ENCODE assay signal across 29 mouse cellular contexts in the genomic region with DNA sequence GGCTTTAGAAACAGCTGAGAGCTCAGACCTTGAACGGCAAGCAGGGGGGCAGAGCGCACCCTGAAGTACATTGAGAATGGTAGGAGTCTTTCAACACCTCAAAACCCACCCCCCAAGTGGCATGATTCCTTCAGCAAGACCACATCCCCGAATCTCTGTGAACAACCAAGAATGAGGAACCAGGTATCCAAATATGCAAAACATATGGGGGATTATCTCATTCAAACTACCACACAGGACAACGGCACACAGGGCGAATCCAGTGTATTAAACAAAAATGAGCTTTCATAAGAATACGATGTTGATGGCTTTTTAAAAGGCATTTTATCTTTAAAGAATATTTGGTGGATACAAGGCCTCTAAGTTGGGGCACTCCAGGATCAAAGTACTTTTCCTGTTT. TPM values are rescaled to one million over a fixed set of nuclear protein-coding genes. Genes with fewer than 3 reads are reported as not detected.
"Had no signal": no experiment of that assay in that cellular context is flagged by ENCODE, and none has a peak within 500 bp of the region (broad histone marks: within the 10 kb centered on the region; RNA-seq: fewer than 3 reads in every experiment).

No protein-coding gene starts in this region.

- H3K27ac ChIP-seq: embryonic facial prominence, embryonic 10.5 days; embryonic facial prominence, embryonic 12.5 days; embryonic facial prominence, embryonic 13.5 days; embryonic facial prominence, embryonic 15.5 days; forebrain, embryonic 10.5 days; forebrain, embryonic 12.5 days; forebrain, embryonic 13.5 days; forebrain, embryonic 15.5 days; gastrocnemius, adult 2 months; heart, adult 2 months had no signal

- ATAC-seq: forebrain, embryonic 13.5 days; forebrain, embryonic 14.5 days; forebrain, embryonic 15.5 days; forebrain, embryonic 16.5 days; forebrain, postnatal 0 days had no signal

- H3K9me3 ChIP-seq: embryonic facial prominence, embryonic 10.5 days; embryonic facial prominence, embryonic 12.5 days; embryonic facial prominence, embryonic 13.5 days; embryonic facial prominence, embryonic 15.5 days; forebrain, embryonic 10.5 days; forebrain, embryonic 12.5 days; forebrain, embryonic 13.5 days; forebrain, embryonic 15.5 days had no signal

- H3K36me3 ChIP-seq: embryonic facial prominence, embryonic 10.5 days; embryonic facial prominence, embryonic 12.5 days; embryonic facial prominence, embryonic 13.5 days; embryonic facial prominence, embryonic 15.5 days; forebrain, embryonic 10.5 days; forebrain, embryonic 12.5 days; forebrain, embryonic 15.5 days had no signal

- DNase-seq: cerebellum, adult 8-10 months; cerebellum, adult 9-10 months; cerebellum, adult 9-11 months; cerebellum, postnatal 10 days; cerebellum, postnatal 14 days; cerebellum, postnatal 25 days; cerebellum, postnatal 36 days; embryo, embryonic 11 days; forebrain, postnatal 0 days; gastrocnemius, adult 2 months; gastrocnemius, postnatal 10 days; gastrocnemius, postnatal 14 days; gastrocnemius, postnatal 25 days; gastrocnemius, postnatal 36 days; heart, adult 11 months; heart, adult 18-20 months; heart, adult 2 months had no signal

- H3K27me3 ChIP-seq: embryonic facial prominence, embryonic 12.5 days; embryonic facial prominence, embryonic 13.5 days; embryonic facial prominence, embryonic 15.5 days; forebrain, embryonic 12.5 days; forebrain, embryonic 13.5 days; forebrain, embryonic 15.5 days had no signal

- H3K4me1 ChIP-seq: embryonic facial prominence, embryonic 12.5 days; embryonic facial prominence, embryonic 15.5 days; forebrain, embryonic 15.5 days had no signal

- H3K4me3 ChIP-seq: embryonic facial prominence, embryonic 10.5 days; embryonic facial prominence, embryonic 12.5 days; embryonic facial prominence, embryonic 13.5 days; embryonic facial prominence, embryonic 15.5 days; erythroblast, embryonic 14.5 days; forebrain, embryonic 10.5 days; forebrain, embryonic 12.5 days; forebrain, embryonic 13.5 days; forebrain, embryonic 15.5 days; gastrocnemius, adult 2 months; heart, adult 2 months had no signal

- H3K4me2 ChIP-seq: embryonic facial prominence, embryonic 12.5 days; embryonic facial prominence, embryonic 13.5 days; embryonic facial prominence, embryonic 15.5 days; forebrain, embryonic 12.5 days; forebrain, embryonic 13.5 days; forebrain, embryonic 15.5 days had no signal

- H3K9ac ChIP-seq: embryonic facial prominence, embryonic 12.5 days; embryonic facial prominence, embryonic 13.5 days; embryonic facial prominence, embryonic 15.5 days; forebrain, embryonic 12.5 days; forebrain, embryonic 13.5 days; forebrain, embryonic 15.5 days; forebrain, postnatal 0 days had no signal

RNA-seq across cellular contexts. Expression of a gene that starts 51.2 kb away (rescaled TPM):
- total RNA-seq: common myeloid progenitor, adult 5-6 weeks had no signal
- polyA plus RNA-seq: forebrain, embryonic 10.5 days had no signal
